Mouse (Mus musculus) forebrain, embryonic 11.5 days (tissue): ENCODE results near the gene Hoxc6. TPM values are rescaled to one million over a fixed set of nuclear protein-coding genes. Genes with fewer than 3 reads are reported as not detected.

Experiments
- ATAC-seq: fragments of 200-750 bp; cut with Nextera tagmentation; replicated peaks from 2 replicates; pipeline ENCODE4 v1.8.0; 2017; ENCODE audit warnings: moderate TSS enrichment; ENCODE audit not compliant: low FRiP score
- DNase-seq: peaks from one replicate; pipeline ENCODE4 v3.0.0-alpha.2; 2017; ENCODE audit warnings: low spot score
- H3K27ac ChIP-seq: fragments of 300-500 bp; sonication (generic); 2 replicates; pipeline ENCODE4 v1.5.1; 2014; ENCODE audit warnings: low read depth, low read length
- H3K27me3 ChIP-seq: fragments of 300-500 bp; sonication (generic); 2 replicates; pipeline ENCODE4 v1.6.1; 2014; ENCODE audit warnings: mild to moderate bottlenecking, low read length, mixed read lengths; ENCODE audit not compliant: control insufficient read depth, insufficient read depth
- H3K36me3 ChIP-seq: fragments of 300-500 bp; sonication (generic); 2 replicates; pipeline ENCODE4 v1.6.1; 2014; ENCODE audit warnings: mild to moderate bottlenecking, low read length, moderate library complexity, mixed read lengths; ENCODE audit not compliant: control insufficient read depth, insufficient read depth
- H3K4me1 ChIP-seq: fragments of 300-500 bp; sonication (generic); replicated peaks from 2 replicates; pipeline ENCODE4 v1.6.1; 2014; ENCODE audit warnings: low read length, mixed read lengths; ENCODE audit not compliant: control insufficient read depth, insufficient read depth
- H3K4me2 ChIP-seq: fragments of 300-500 bp; sonication (generic); 2 replicates; pipeline ENCODE4 v1.6.1; 2014; ENCODE audit warnings: low read depth, mild to moderate bottlenecking, low read length, moderate library complexity, mixed read lengths; ENCODE audit not compliant: severe bottlenecking
- H3K4me3 ChIP-seq: fragments of 300-500 bp; sonication (generic); 2 replicates; pipeline ENCODE4 v1.5.1; 2014; ENCODE audit warnings: low read depth, low read length
- H3K9ac ChIP-seq: fragments of 300-500 bp; sonication (generic); 2 replicates; pipeline ENCODE4 v1.6.1; 2014; ENCODE audit warnings: low read length
- H3K9me3 ChIP-seq: fragments of 300-500 bp; sonication (generic); 2 replicates; pipeline ENCODE4 v1.6.1; 2016; ENCODE audit warnings: low read length, mixed read lengths; ENCODE audit not compliant: control insufficient read depth
- WGBS: fragments of 180-500 bp; shearing (Covaris S2); extraction: QIAGEN DNeasy Blood & Tissue Kit; methylation state at CpG from one replicate; pipeline ENCODE4 v1.1.7; 2014; 5-methylcytosine and 5-hydroxymethylcytosine counted together
- microRNA counts: library from miRNA; unstranded; fragments of <30 nt; microRNA quantifications from one replicate; lab custom pipeline; 2015
- microRNA-seq: library from miRNA; unstranded; fragments of <30 nt; microRNA quantifications from one replicate; pipeline ENCODE4, GENCODE M21; 2016; ENCODE audit not compliant: insufficient number of aligned reads
- polyA plus RNA-seq: library from polyadenylated mRNA; unstranded; fragments of >200 nt; fragmentation: Nextera tagmentation; extraction: Ambion mirVana; gene quantifications from 2 replicates; pipeline ENCODE4 v1.2.1, GENCODE M21; 2014

The Hoxc6 gene
- polyA plus RNA-seq, 1 experiment from 2014 or later = not detected

GRCm38 (mm10) chr15:103060341-103061130, 62.5 kb downstream of the Hoxc6 start:
- Histone ChIP-seq H3K27ac (no peak overlapping the region), H3K9ac (no peak overlapping the region), H3K27me3 (peaks cover 90% of the 10 kb centered on the region), H3K36me3 (no peaks in the 10 kb centered on the region), H3K4me3 (no peak overlapping the region), H3K4me2 (no peak overlapping the region), H3K9me3 (no peaks in the 10 kb centered on the region), H3K4me1 (0 out of 2 replicates have a peak, but pooled peaks cover 2% of the 10 kb centered on the region)
- DNase-seq (peak; percentile 68), ATAC-seq (no peak; the same call in 1 of the 2 replicates)
- WGBS = 1% methylated on average over 36 of the region's 36 CpGs

GRCm38 (mm10) chr15:103061131-103061825, 63.2 kb downstream of the Hoxc6 start:
- no peak for ATAC-seq
- H3K9me3 ChIP-seq = no peaks in the 10 kb centered on the region
- no peak overlapping the region for H3K4me2 ChIP-seq
- no peaks in the 10 kb centered on the region for H3K36me3 ChIP-seq
- H3K9ac ChIP-seq = no peak overlapping the region
- 0 out of 2 replicates have a peak, but pooled peaks cover 2% of the 10 kb centered on the region for H3K4me1 ChIP-seq
- H3K4me3 ChIP-seq = no peak overlapping the region
- WGBS = under 1% methylated on average over 30 of the region's 30 CpGs
- no peak overlapping the region for H3K27ac ChIP-seq
- H3K27me3 ChIP-seq = peaks cover 91% of the 10 kb centered on the region
- DNase-seq = peak; percentile 56

MicroRNAs encoded within 50 kb of the gene (microRNA counts, 519-probe panel; counts per million panel counts)
- microRNA mmu-miR-615-3p (lab: Ali Mortazavi, UCI) (31.2 counts per million), microRNA mmu-miR-615-5p (lab: Ali Mortazavi, UCI) (31.2 counts per million)

Small RNA genes lying within 50 kb of the gene (microRNA-seq; reads per million reads assigned to microRNA genes)
- gene Mir196a-2 (4.2 reads per million), gene Mir615 (12.6 reads per million, percentile 7 among the genes with 10 or more reads in this experiment)

Other genes starting within 250 kb of the Hoxc6 start
- gene Hoxc13, start 77.2 kb upstream of the Hoxc6 start, polyA plus RNA-seq = 0.11 TPM in 1 of 2 replicates, not detected in the other
- gene Hoxc12, start 61.5 kb upstream of the Hoxc6 start, polyA plus RNA-seq = not detected in 2 replicates
- gene Hoxc11, start 43.8 kb upstream of the Hoxc6 start, polyA plus RNA-seq = not detected in 2 replicates
- not detected in 2 replicates for gene Hoxc10, start 31.5 kb upstream of the Hoxc6 start, polyA plus RNA-seq
- gene Hoxc5, start 30.8 kb upstream of the Hoxc6 start, polyA plus RNA-seq = not detected in 2 replicates
- gene Hoxc9, start 21.8 kb upstream of the Hoxc6 start, polyA plus RNA-seq = not detected in 2 replicates
- not detected in 2 replicates for gene Hoxc8, start 7.7 kb upstream of the Hoxc6 start, polyA plus RNA-seq
- gene Hoxc4, start 20.7 kb downstream of the Hoxc6 start, polyA plus RNA-seq = not detected in 2 replicates
- gene Smug1, start 168.8 kb downstream of the Hoxc6 start, polyA plus RNA-seq = 20.5 and 23.3 TPM in 2 replicates
- gene Cbx5, start 241.6 kb downstream of the Hoxc6 start, polyA plus RNA-seq = 214 and 221 TPM in 2 replicates
- 1,395 and 1,473 TPM in 2 replicates for gene Hnrnpa1, start 242.2 kb downstream of the Hoxc6 start, polyA plus RNA-seq